Mouse (Mus musculus) heart, embryonic 16.5 days (tissue): Measurements from ENCODE around the gene Lrrc3. TPM values are rescaled to one million over a fixed set of nuclear protein-coding genes. Genes with fewer than 3 reads are reported as not detected.
A peak's percentile ranks its signal among the peaks of the same experiment; 100 is the strongest.

Experiments
- ATAC-seq: fragments of 200-750 bp; cut with Nextera tagmentation; replicated peaks from 2 replicates; pipeline ENCODE4 v1.8.0; 2017; ENCODE audit warnings: moderate number of reproducible peaks; ENCODE audit not compliant: insufficient read depth, low FRiP score; ENCODE audit errors: extremely low read depth
- H3K27ac ChIP-seq: fragments of 300-500 bp; sonication (generic); 2 replicates; pipeline ENCODE4 v1.5.1; 2014; ENCODE audit warnings: mild to moderate bottlenecking, low read length, control low read depth, moderate library complexity
- H3K27me3 ChIP-seq: fragments of 300-500 bp; sonication (generic); 2 replicates; pipeline ENCODE4 v1.6.1; 2014; ENCODE audit warnings: low read length, mixed read lengths; ENCODE audit not compliant: control insufficient read depth, insufficient read depth
- H3K36me3 ChIP-seq: fragments of 300-500 bp; sonication (generic); 2 replicates; pipeline ENCODE4 v1.6.1; 2014; ENCODE audit not compliant: control insufficient read depth, insufficient read depth
- H3K4me1 ChIP-seq: fragments of 300-500 bp; sonication (generic); 2 replicates; pipeline ENCODE4 v1.6.1; 2014; ENCODE audit warnings: low read length, mixed read lengths; ENCODE audit not compliant: control insufficient read depth, insufficient read depth
- H3K4me2 ChIP-seq: fragments of 300-500 bp; sonication (generic); 2 replicates; pipeline ENCODE4 v1.6.1; 2014; ENCODE audit warnings: low read depth, mild to moderate bottlenecking, control low read depth, low read length
- H3K4me3 ChIP-seq: fragments of 300-500 bp; sonication (generic); 2 replicates; pipeline ENCODE4 v1.5.1; 2014; ENCODE audit warnings: mild to moderate bottlenecking, control low read depth, low read length
- H3K9ac ChIP-seq: fragments of 300-500 bp; sonication (generic); 2 replicates; pipeline ENCODE4 v1.6.1; 2014; ENCODE audit warnings: low read length, control low read depth
- H3K9me3 ChIP-seq: fragments of 300-500 bp; sonication (generic); replicated peaks from 2 replicates; pipeline ENCODE4 v1.6.1; 2016; ENCODE audit warnings: low read length; ENCODE audit not compliant: control insufficient read depth
- WGBS: fragments of 180-500 bp; shearing (Covaris S2); extraction: QIAGEN DNeasy Blood & Tissue Kit; methylation state at CpG from one replicate; pipeline ENCODE4 v1.1.7; 2014; 5-methylcytosine and 5-hydroxymethylcytosine counted together
- polyA plus RNA-seq: library from polyadenylated mRNA; unstranded; fragments of >200 nt; fragmentation: Nextera tagmentation; extraction: Ambion mirVana; gene quantifications from 2 replicates; pipeline ENCODE4 v1.2.1, GENCODE M21; 2015

Gene Lrrc3
- polyA plus RNA-seq, 1 experiment from 2014 or later = 1.2 TPM

- H3K4me3 ChIP-seq = no peak overlapping the region
- no peak for ATAC-seq
- H3K4me2 ChIP-seq = no peak overlapping the region
- 0 out of 2 replicates have a peak, but pooled peaks cover 2% of the 10 kb centered on the region for H3K27me3 ChIP-seq
- no peak overlapping the region for H3K9ac ChIP-seq
- 81% methylated on average over 5 of the region's 5 CpGs for WGBS
- H3K36me3 ChIP-seq = no peaks in the 10 kb centered on the region
- no peaks in the 10 kb centered on the region for H3K4me1 ChIP-seq
- H3K27ac ChIP-seq = no peak overlapping the region
- no peaks in the 10 kb centered on the region for H3K9me3 ChIP-seq
Measured at GRCm38 (mm10) chr10:77882553-77882952, 19.8 kb downstream of the Lrrc3 start.

- H3K4me1 ChIP-seq = no peaks in the 10 kb centered on the region
- H3K9ac ChIP-seq = no peak overlapping the region
- H3K36me3 ChIP-seq = no peaks in the 10 kb centered on the region
- H3K27ac ChIP-seq = no peak overlapping the region
- H3K4me3 ChIP-seq = no peak overlapping the region
- H3K4me2 ChIP-seq = no peak overlapping the region
- WGBS = 47% methylated on average over 3 of the region's 3 CpGs
- ATAC-seq = no peak
- H3K9me3 ChIP-seq = no peaks in the 10 kb centered on the region
- no peaks in the 10 kb centered on the region for H3K27me3 ChIP-seq
Measured at GRCm38 (mm10) chr10:77880305-77880704, 22.0 kb downstream of the Lrrc3 start.

GRCm38 (mm10) chr10:77878985-77879384 is 23.4 kb downstream of the Lrrc3 start:
- Histone ChIP-seq H3K4me3 (no peak overlapping the region), H3K27me3 (no peaks in the 10 kb centered on the region), H3K27ac (no peak overlapping the region), H3K9ac (no peak overlapping the region), H3K4me1 (no peaks in the 10 kb centered on the region), H3K4me2 (no peak overlapping the region), H3K36me3 (no peaks in the 10 kb centered on the region), H3K9me3 (no peaks in the 10 kb centered on the region)
- WGBS = 58% methylated on average over 6 of the region's 6 CpGs
- ATAC-seq = no peak

GRCm38 (mm10) chr10:77869651-77870050 is 32.7 kb downstream of the Lrrc3 start:
- Histone ChIP-seq H3K4me1 (no peaks in the 10 kb centered on the region), H3K9me3 (no peaks in the 10 kb centered on the region), H3K27ac (no peak overlapping the region), H3K36me3 (no peaks in the 10 kb centered on the region), H3K4me2 (no peak overlapping the region), H3K4me3 (no peak overlapping the region), H3K9ac (no peak overlapping the region), H3K27me3 (no peaks in the 10 kb centered on the region)
- 68% methylated on average over 7 of the region's 7 CpGs for WGBS
- no peak for ATAC-seq

- no peak overlapping the region for H3K4me3 ChIP-seq
- no peaks in the 10 kb centered on the region for H3K27me3 ChIP-seq
- no peak for ATAC-seq
- H3K4me2 ChIP-seq = no peak overlapping the region
- no peak overlapping the region for H3K9ac ChIP-seq
- no peaks in the 10 kb centered on the region for H3K36me3 ChIP-seq
- H3K4me1 ChIP-seq = no peaks in the 10 kb centered on the region
- H3K9me3 ChIP-seq = no peaks in the 10 kb centered on the region
- no peak overlapping the region for H3K27ac ChIP-seq
- 5% methylated on average over 1 of the region's 1 CpGs for WGBS
Measured at GRCm38 (mm10) chr10:77867546-77867945, 34.8 kb downstream of the Lrrc3 start.

GRCm38 (mm10) chr10:77864762-77865143 is 37.6 kb downstream of the Lrrc3 start:
- no peak for ATAC-seq
- no peaks in the 10 kb centered on the region for H3K4me1 ChIP-seq
- no peaks in the 10 kb centered on the region for H3K9me3 ChIP-seq
- no peak overlapping the region for H3K27ac ChIP-seq
- no peaks in the 10 kb centered on the region for H3K36me3 ChIP-seq
- H3K9ac ChIP-seq = no peak overlapping the region
- no peak overlapping the region for H3K4me3 ChIP-seq
- no peaks in the 10 kb centered on the region for H3K27me3 ChIP-seq
- peak overlapping the region; percentile 39 for H3K4me2 ChIP-seq
- WGBS = 31% methylated on average over 11 of the region's 11 CpGs

- no peak overlapping the region for H3K9ac ChIP-seq
- H3K27ac ChIP-seq = no peak overlapping the region
- no peaks in the 10 kb centered on the region for H3K27me3 ChIP-seq
- no peak overlapping the region for H3K4me3 ChIP-seq
- 31% methylated on average over 14 of the region's 14 CpGs for WGBS
- H3K4me2 ChIP-seq = peak overlapping the region; percentile 39
- no peaks in the 10 kb centered on the region for H3K4me1 ChIP-seq
- no peaks in the 10 kb centered on the region for H3K9me3 ChIP-seq
- H3K36me3 ChIP-seq = no peaks in the 10 kb centered on the region
- peak; percentile 49; the same call in 1 of the 2 replicates for ATAC-seq
Measured at GRCm38 (mm10) chr10:77864067-77864761, 38.1 kb downstream of the Lrrc3 start.

- H3K9ac ChIP-seq = no peak within 1 kb of the TSS
- H3K4me3 ChIP-seq = no peak within 1 kb of the TSS
- no peaks in the 10 kb centered on the region for H3K9me3 ChIP-seq
- no peaks in the 10 kb centered on the region for H3K27me3 ChIP-seq
- WGBS = 49% methylated on average over 7 of the region's 7 CpGs
- ATAC-seq = no peak
- H3K36me3 ChIP-seq = no peaks in the 10 kb centered on the region
- no peak within 1 kb of the TSS for H3K4me2 ChIP-seq
- H3K27ac ChIP-seq = no peak within 1 kb of the TSS
- H3K4me1 ChIP-seq = no peaks in the 10 kb centered on the region
Measured at GRCm38 (mm10) chr10:77861675-77862074, 40.7 kb downstream of the Lrrc3 start, which contains the start of gene Gm3285. Gene Gm3285 (plus strand): TSS chr10:77861975.

- Histone ChIP-seq H3K27ac (no peak within 1 kb of the TSS), H3K4me1 (no peaks in the 10 kb centered on the region), H3K9me3 (no peaks in the 10 kb centered on the region), H3K9ac (no peak within 1 kb of the TSS), H3K36me3 (no peaks in the 10 kb centered on the region), H3K4me3 (no peak within 1 kb of the TSS), H3K27me3 (no peaks in the 10 kb centered on the region), H3K4me2 (no peak within 1 kb of the TSS)
- 61% methylated on average over 9 of the region's 9 CpGs for WGBS
- ATAC-seq = no peak
Measured at GRCm38 (mm10) chr10:77852559-77852958, 49.8 kb downstream of the Lrrc3 start, which contains the start of gene Gm10318. Gene Gm10318 (plus strand): TSS chr10:77852859.
